Mouse (Mus musculus): ENCODE measurements at regions not wholly inside any gene's neighbourhood (a gene's known extent, or its start where the extent isn't known, plus 50 kb on each side); places are given as distances from the start of the nearest gene placed in this dataset.

DNA sequence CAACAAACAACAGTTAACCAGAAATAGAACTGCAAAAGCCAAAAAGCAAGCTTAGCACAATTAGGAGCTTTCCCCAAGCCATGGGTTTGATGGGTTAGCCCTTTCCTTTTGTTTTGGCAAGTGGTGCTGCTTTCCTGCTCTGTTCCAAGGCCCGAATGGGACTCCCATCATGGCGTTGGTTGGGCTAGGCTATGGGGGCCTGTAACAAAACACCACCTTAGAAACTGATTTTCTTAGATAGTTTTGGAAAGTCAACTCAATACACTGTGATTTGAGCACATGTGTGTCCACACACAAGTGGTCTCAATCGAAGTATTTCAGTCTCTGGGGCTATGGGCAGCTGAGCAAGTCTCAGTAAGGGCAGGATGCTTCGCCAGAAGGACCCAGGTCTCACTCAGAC lies 470.5 kb upstream of the Kif2a start:
- TF ChIP-seq ZC3H11A (IDR thresholded peaks at IDR 0.05; ENCODE audit: borderline replicate concordance, low read depth, low read length) (no peak), CHD2 (IDR thresholded peaks at IDR 0.05; ENCODE audit: low read depth, low read length) (no peak), HCFC1 (IDR thresholded peaks at IDR 0.05; ENCODE audit: borderline replicate concordance, insufficient read depth, low read length) (no peak), MAFK (IDR thresholded peaks at IDR 0.05; ENCODE audit: insufficient read depth, low read depth, low read length) (no peak)
